Mouse (Mus musculus) neural tube, embryonic 10.5 days (tissue): ENCODE measurements at regions not wholly inside any gene's neighbourhood (a gene's known extent, or its start where the extent isn't known, plus 50 kb on each side); places are given as distances from the start of the nearest gene placed in this dataset.
A peak's percentile ranks its signal among the peaks of the same experiment; 100 is the strongest.

Experiments
- DNase-seq: peaks from one replicate; pipeline ENCODE4 v3.0.0-alpha.2; 2017; ENCODE audit warnings: low spot score; ENCODE audit errors: extremely low spot score

GRCm38 (mm10) chr8:87282511-87282910, 189.9 kb downstream of the Cbln1 start:
- no peak for DNase-seq

- no peak for DNase-seq
These were observed 199.1 kb downstream of the Cbln1 start for GRCm38 (mm10) chr8:87273328-87273727.

GRCm38 (mm10) chr8:87270525-87271187, 201.8 kb downstream of the Cbln1 start:
- DNase-seq: no peak

- DNase-seq: no peak
These were observed 204.2 kb downstream of the Cbln1 start for GRCm38 (mm10) chr8:87268159-87268558.

GRCm38 (mm10) chr8:87264999-87265398, 207.4 kb downstream of the Cbln1 start:
- DNase-seq: no peak

- DNase-seq: no peak
These were observed 212.1 kb downstream of the Cbln1 start for GRCm38 (mm10) chr8:87260305-87260704.

- DNase-seq: no peak
These were observed 229.7 kb downstream of the Cbln1 start for GRCm38 (mm10) chr8:87242681-87243080.

GRCm38 (mm10) chr8:87237181-87237580, 235.2 kb downstream of the Cbln1 start:
- no peak for DNase-seq

GRCm38 (mm10) chr8:87236438-87236837, 236.0 kb downstream of the Cbln1 start:
- no peak for DNase-seq

GRCm38 (mm10) chr8:87235341-87236075, 236.9 kb downstream of the Cbln1 start:
- peak; percentile 31 for DNase-seq

GRCm38 (mm10) chr8:87234336-87234735, 238.1 kb downstream of the Cbln1 start:
- no peak for DNase-seq

- DNase-seq: peak; percentile 36
These were observed 238.5 kb downstream of the Cbln1 start for GRCm38 (mm10) chr8:87233805-87234331.

- DNase-seq: no peak
These were observed 240.6 kb downstream of the Cbln1 start for GRCm38 (mm10) chr8:87231762-87232161.

GRCm38 (mm10) chr8:87230096-87230495, 242.3 kb downstream of the Cbln1 start:
- DNase-seq: no peak

- no peak for DNase-seq
These were observed 243.2 kb downstream of the Cbln1 start for GRCm38 (mm10) chr8:87229182-87229581.

- no peak for DNase-seq
These were observed 243.6 kb downstream of the Cbln1 start for GRCm38 (mm10) chr8:87228777-87229176.

GRCm38 (mm10) chr8:87225504-87226425, 246.6 kb downstream of the Cbln1 start:
- DNase-seq: no peak

- no peak for DNase-seq
These were observed 251.8 kb downstream of the Cbln1 start for GRCm38 (mm10) chr8:87220581-87220980.

- DNase-seq: no peak
These were observed 253.4 kb downstream of the Cbln1 start for GRCm38 (mm10) chr8:87218956-87219482.

- DNase-seq: no peak
These were observed 257.4 kb downstream of the Cbln1 start for GRCm38 (mm10) chr8:87214962-87215361.

GRCm38 (mm10) chr8:87210546-87210945, 261.9 kb downstream of the Cbln1 start:
- DNase-seq: no peak
